Mouse (Mus musculus): Measurements from ENCODE around the gene Tardbp.

Tardbp gene

DNA sequence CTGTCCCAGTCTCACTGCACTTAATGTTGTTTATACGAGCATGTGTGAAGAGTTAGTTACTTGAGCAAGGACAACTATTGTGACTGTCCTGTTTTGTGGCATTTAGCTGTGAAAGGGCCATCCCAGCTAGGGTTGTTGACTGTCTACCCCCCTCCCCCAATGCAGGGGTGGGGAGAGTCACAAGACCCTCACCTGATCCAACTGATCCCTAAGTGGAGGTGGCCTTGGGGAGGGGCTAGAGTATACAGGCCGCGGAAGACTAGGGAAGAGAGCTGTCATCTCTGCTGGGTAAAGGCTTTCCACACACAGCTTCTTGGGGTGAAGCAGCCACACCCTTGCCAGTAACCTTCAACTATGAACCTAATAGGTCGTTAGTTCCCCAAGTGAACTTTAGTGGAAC is 26.5 kb downstream of the Tardbp start:
- no peak for DNase-seq (ENCODE audit: low read depth, low spot score)
- Histone ChIP-seq H3K27me3 (ENCODE audit: control insufficient read depth, insufficient read depth, low read length, poor library complexity, severe bottlenecking) (no peaks in the 10 kb centered on the region), H3K36me3 (ENCODE audit: control insufficient read depth, insufficient read depth, low read length, poor library complexity, severe bottlenecking) (no peaks in the 10 kb centered on the region)

DNA sequence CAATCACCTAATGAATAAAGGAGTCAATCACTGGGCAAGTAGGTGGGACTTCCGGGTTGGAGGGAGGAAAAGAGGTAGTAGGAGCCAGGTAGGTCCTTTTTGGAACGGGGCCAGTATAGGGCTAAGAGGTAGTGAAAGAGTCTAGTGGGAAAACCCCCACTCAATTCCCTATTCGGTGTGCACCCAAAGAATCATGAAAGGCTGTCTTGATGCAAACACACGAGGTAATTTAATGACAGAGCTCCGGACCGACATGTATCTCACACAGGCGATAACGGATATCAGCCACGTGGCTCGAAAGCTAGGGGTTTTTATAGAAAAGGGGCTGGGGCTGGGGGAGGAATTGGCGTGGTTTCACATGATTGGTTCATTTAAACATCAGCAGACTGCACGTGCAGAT is 28.0 kb downstream of the Tardbp start:
- DNase-seq (ENCODE audit: low read depth, low spot score), result no peak
- no peaks in the 10 kb centered on the region for H3K27me3 ChIP-seq (ENCODE audit: control insufficient read depth, insufficient read depth, low read length, poor library complexity, severe bottlenecking)

DNA sequence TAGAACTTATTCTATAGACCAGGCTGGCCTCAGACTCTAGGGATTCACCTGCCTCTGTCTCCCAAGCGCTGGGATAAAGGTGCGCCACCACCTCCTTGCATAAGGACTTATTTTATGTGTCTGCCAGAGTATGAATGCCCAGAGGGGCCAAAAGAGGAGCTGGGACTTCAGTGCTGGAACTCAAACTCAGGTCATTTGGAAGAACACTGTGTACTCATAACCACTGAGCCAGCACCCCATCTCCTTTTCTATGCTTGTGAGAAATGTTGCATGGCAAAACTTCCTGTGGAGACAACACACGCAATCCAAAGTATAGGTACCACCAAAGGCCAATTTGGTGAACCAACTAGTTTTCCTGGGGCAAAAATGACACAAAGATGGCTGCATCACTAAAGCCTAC is 30.1 kb downstream of the Tardbp start:
- DNase-seq (ENCODE audit: low read depth, low spot score), result no peak
- Histone ChIP-seq H3K36me3 (ENCODE audit: control insufficient read depth, insufficient read depth, low read length, poor library complexity, severe bottlenecking) (no peaks in the 10 kb centered on the region; the same call in 1 of the 2 replicates), H3K27me3 (ENCODE audit: control insufficient read depth, insufficient read depth, low read length, poor library complexity, severe bottlenecking) (no peaks in the 10 kb centered on the region)

More for the DNA sequence above, 28.0 kb downstream of the Tardbp start:
- no peaks in the 10 kb centered on the region for H3K36me3 ChIP-seq (ENCODE audit: control insufficient read depth, insufficient read depth, low read length, poor library complexity, severe bottlenecking)

DNA sequence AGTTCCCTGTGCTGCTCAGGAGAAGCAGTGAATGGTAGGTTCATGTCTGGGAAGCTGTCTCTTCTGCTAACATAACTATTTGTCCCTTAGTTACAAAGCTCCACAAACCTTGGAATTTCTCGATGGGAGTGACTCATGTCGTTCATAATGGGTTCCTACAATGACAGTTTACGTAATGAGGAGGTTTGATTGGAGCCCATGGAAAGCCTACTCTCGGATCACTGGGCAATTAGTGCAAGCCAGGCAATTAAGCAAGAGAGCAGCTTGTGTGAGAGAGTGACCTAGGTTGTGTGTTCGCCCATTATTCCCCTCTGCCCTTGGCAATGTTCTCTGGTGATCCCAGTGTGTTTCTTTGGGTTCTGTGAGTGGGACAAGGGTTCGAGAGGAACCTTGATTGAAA is 30.9 kb downstream of the Tardbp start:
- H3K36me3 ChIP-seq (ENCODE audit: control insufficient read depth, insufficient read depth, low read length, poor library complexity, severe bottlenecking), result no peaks in the 10 kb centered on the region; the same call in 1 of the 2 replicates
- DNase-seq (ENCODE audit: low read depth, low spot score), result no peak
- no peaks in the 10 kb centered on the region for H3K27me3 ChIP-seq (ENCODE audit: control insufficient read depth, insufficient read depth, low read length, poor library complexity, severe bottlenecking)

DNA sequence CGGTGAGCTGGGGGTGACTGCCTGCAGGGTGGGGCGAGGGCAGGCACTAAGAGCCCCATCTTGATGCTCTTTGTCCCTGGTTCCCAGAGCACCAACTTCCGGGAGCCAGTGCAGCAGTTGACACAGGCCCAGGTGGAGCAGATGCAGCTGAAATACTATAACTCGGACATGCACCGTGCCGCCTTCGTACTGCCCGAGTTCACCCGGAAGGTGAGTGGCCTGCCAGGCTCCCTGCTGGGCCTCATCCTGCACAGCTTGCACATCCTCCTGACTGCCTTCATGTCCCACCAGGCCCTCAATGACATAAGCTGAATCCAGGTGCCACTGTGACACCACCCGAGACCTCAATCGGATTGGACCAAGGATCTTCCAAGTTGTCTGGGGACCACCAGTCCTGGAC is 32.8 kb downstream of the Tardbp start:
- no peaks in the 10 kb centered on the region for H3K27me3 ChIP-seq (ENCODE audit: control insufficient read depth, insufficient read depth, low read length, poor library complexity, severe bottlenecking)
- no peaks in the 10 kb centered on the region; the same call in 1 of the 2 replicates for H3K36me3 ChIP-seq (ENCODE audit: control insufficient read depth, insufficient read depth, low read length, poor library complexity, severe bottlenecking)
- no peak for DNase-seq (ENCODE audit: low read depth, low spot score)

DNA sequence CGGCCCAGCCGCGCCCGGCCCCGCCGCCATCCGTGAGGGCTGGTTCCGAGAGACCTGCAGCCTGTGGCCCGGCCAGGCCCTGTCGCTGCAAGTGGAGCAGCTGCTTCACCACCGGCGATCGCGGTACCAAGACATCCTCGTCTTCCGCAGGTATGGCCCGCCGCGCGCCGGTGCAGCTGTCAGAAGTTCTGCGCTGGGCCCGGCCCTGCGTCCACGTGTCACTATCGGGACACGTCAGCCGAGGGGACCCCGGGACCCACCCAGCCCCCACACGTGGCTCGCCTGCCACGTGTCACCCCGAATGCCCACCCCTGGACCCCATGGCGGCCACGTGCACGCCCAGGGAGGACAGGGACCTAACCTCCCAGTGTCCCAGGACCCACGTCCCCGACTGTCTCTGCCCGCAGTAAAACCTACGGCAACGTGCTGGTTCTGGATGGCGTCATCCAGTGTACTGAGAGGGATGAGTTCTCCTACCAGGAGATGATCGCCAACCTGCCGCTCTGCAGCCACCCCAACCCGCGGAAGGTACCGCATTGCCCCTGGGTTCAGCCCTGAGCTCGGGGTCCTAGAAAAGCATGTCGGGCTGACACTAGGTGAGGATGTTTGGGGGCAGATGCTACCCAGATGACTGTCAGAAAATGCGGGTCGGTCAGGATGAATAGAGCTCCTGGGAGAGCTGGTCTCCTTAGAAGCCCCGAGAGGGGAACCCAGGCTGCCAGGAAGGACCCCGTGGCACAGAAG is 35.0 kb downstream of the Tardbp start:
- Histone ChIP-seq H3K27me3 (ENCODE audit: control insufficient read depth, insufficient read depth, low read length, poor library complexity, severe bottlenecking) (no peaks in the 10 kb centered on the region), H3K36me3 (ENCODE audit: control insufficient read depth, insufficient read depth, low read length, poor library complexity, severe bottlenecking) (no peaks in the 10 kb centered on the region; the same call in 1 of the 2 replicates)
- DNase-seq (ENCODE audit: low read depth, low spot score), result peak; percentile 37

DNA sequence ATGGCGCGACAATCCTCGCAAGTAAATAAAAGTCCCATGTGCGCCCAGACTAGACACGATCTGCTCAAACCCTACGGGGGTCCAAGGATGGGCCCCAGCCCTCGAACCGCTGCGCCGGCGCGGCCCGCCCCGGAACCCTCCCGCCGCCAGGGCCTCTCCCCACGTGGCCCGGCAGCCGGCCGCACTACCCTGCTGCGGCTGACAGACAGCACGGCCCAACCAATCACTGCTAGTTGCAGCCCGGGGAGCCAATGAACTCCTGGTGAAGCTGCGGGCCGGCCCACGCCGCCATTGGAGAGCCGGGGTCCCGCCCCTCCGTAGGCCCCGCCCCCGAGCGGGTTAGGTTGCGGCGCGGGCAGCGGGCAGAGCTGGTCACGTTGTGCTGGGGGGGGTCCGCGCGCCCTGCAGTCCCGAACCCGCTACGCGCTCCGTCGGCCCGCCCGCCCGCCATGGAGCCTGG is 35.6 kb downstream of the Tardbp start, which contains the start of gene Srm:
Gene Srm, plus strand, starts transcription at position 333 of the 460 bp plus-strand sequence.
- Histone ChIP-seq H3K27me3 (ENCODE audit: control insufficient read depth, insufficient read depth, low read length, poor library complexity, severe bottlenecking) (no peaks in the 10 kb centered on the region), H3K36me3 (ENCODE audit: control insufficient read depth, insufficient read depth, low read length, poor library complexity, severe bottlenecking) (no peaks in the 10 kb centered on the region; the same call in 1 of the 2 replicates)
- DNase-seq (ENCODE audit: low read depth, low spot score), result peak; percentile 96

DNA sequence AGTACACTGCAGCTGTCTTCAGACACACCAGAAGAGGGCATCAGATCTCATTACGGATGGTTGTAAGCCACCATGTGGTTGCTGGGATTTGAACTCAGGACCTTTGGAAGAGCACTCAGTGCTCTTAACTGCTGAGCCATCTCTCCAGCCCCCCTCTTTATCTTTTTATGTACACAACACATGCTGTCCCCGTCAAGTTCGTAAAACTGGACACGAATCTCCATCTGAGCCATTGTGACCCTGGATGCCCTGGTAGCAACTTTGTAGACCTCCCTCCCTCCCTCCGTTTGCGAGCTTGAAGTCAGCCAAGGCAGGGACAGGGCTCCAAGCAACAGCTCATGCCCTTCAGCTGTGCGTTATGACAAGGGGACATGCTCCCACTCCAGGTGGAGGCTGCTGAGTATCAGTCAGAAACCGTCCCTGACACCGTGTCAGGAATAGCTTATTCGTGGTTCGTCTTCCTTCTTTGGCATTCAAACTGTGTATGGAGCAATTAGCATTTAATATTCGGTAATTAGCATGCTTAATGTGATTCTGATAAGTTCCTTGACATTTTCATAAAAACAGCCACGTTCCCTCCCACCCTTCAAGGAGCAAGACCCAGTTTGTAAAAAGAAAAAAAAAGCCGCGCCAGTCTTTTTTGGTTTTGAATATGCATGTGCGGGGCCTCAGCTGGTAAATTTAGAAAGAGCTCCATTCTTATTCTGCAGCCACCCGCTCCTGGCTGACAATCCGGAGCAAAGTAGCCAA is 36.2 kb downstream of the Tardbp start:
- Histone ChIP-seq H3K36me3 (ENCODE audit: control insufficient read depth, insufficient read depth, low read length, poor library complexity, severe bottlenecking) (no peaks in the 10 kb centered on the region; the same call in 1 of the 2 replicates), H3K27me3 (ENCODE audit: control insufficient read depth, insufficient read depth, low read length, poor library complexity, severe bottlenecking) (no peaks in the 10 kb centered on the region)
- peak; percentile 21 for DNase-seq (ENCODE audit: low read depth, low spot score)

DNA sequence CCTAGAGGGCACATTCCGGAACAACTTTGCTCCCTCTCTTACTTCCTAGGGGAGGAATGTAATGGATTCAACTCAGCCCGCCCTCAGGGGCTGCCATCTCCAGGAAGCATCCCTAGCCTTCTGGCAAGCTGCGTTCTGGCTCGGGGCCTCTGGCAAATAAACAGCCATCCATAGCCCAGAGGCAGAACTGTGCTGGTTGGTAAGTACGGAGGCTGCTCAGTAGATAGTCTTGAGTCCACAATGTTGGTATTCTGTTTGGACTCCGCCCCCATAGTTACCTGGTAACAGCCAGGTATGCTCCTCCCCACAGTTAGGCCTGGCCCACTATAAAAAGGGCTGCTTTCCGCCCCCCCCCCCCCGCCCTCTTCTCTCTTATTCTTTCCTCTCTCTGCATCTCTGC is 37.3 kb downstream of the Tardbp start:
- no peaks in the 10 kb centered on the region; the same call in 1 of the 2 replicates for H3K36me3 ChIP-seq (ENCODE audit: control insufficient read depth, insufficient read depth, low read length, poor library complexity, severe bottlenecking)
- no peaks in the 10 kb centered on the region for H3K27me3 ChIP-seq (ENCODE audit: control insufficient read depth, insufficient read depth, low read length, poor library complexity, severe bottlenecking)
- no peak for DNase-seq (ENCODE audit: low read depth, low spot score)

DNA sequence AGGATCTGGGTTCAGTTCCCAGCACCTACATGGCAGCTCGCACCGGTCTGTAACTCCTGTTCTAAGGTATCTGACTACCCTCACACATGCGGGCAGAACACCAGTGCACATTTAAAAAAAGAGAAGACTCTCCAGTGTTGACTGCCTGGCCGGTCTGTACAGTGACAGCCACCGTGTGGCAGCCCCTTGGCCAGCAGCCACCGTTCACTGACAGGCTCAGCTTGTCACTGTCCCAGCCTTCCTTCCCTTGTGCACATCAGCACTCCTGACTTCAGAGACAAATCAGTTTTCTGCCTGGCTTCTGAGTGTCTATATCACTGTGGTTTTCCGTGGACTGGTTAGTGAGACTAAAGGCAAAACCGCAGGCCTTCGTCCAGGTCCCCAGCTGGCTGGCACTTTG is 38.0 kb downstream of the Tardbp start:
- Histone ChIP-seq H3K36me3 (ENCODE audit: control insufficient read depth, insufficient read depth, low read length, poor library complexity, severe bottlenecking) (no peaks in the 10 kb centered on the region; the same call in 1 of the 2 replicates), H3K27me3 (ENCODE audit: control insufficient read depth, insufficient read depth, low read length, poor library complexity, severe bottlenecking) (no peaks in the 10 kb centered on the region)
- DNase-seq (ENCODE audit: low read depth, low spot score), result no peak

DNA sequence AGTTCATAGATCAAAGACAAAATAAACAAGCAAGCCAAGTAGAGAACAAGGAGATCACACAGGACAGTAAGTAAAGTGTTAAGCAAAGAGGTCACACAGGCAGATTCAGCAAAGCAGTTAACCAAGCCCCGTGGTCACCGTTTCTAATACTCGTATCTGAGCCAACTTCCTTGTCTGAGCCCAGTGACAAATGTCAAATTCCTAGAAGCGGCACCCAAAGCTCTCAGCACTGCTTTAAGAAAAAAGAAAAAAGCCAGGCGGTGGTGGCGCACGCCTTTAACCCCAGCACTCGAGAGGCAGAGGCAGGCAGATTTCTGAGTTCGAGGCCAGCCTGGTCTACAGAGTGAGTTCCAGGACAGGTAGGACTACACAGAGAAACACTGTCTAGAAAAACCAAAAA is 40.2 kb downstream of the Tardbp start:
- H3K27me3 ChIP-seq (ENCODE audit: control insufficient read depth, insufficient read depth, low read length, poor library complexity, severe bottlenecking), result no peaks in the 10 kb centered on the region
- DNase-seq (ENCODE audit: low read depth, low spot score), result no peak
- no peaks in the 10 kb centered on the region for H3K36me3 ChIP-seq (ENCODE audit: control insufficient read depth, insufficient read depth, low read length, poor library complexity, severe bottlenecking)

DNA sequence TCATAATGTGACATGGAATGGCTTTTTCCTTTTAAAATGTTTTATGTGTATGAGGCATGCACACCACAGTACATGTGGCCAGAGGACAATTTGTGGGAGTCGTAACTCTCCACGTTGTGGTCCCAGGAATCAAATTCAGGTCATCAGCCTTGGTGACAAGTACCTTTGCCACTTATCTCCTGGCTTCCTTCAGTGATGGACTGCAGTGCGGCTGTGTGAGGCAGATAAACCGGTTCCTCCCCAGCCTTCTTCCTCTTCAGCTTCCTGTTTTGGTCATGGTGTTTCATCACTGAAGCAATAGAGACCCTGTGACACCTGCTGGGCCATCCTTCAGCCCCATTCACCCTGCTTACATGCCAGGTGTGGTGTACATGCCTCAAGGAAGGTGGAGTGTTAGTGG is 43.6 kb downstream of the Tardbp start:
- peak; percentile 44 for DNase-seq (ENCODE audit: low read depth, low spot score)
- Histone ChIP-seq H3K36me3 (ENCODE audit: control insufficient read depth, insufficient read depth, low read length, poor library complexity, severe bottlenecking) (peaks cover 2% of the 10 kb centered on the region; the same call in 1 of the 2 replicates), H3K27me3 (ENCODE audit: control insufficient read depth, insufficient read depth, low read length, poor library complexity, severe bottlenecking) (no peaks in the 10 kb centered on the region)

DNA sequence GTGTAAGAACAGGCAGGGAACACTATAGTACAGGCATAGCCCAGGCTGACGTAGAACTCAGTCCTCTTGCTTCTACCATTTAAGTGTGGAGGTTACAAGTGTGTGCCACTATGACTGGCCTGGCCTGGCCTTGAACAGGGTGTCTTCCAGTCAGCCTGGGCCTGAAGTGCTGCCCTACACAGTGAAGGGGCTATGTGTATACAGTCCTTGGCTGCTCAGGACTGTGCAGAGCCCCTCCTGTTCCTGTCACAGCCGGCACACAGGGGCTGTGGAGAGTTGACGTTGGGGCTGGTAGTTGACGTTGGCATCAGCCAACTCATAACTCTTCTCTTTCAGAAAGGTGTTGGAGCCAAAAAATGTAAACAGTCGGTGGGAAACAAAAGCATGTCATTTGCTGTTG is 45.4 kb downstream of the Tardbp start:
- Histone ChIP-seq H3K36me3 (ENCODE audit: control insufficient read depth, insufficient read depth, low read length, poor library complexity, severe bottlenecking) (peaks cover 2% of the 10 kb centered on the region; the same call in 1 of the 2 replicates), H3K27me3 (ENCODE audit: control insufficient read depth, insufficient read depth, low read length, poor library complexity, severe bottlenecking) (no peaks in the 10 kb centered on the region)
- no peak for DNase-seq (ENCODE audit: low read depth, low spot score)

DNA sequence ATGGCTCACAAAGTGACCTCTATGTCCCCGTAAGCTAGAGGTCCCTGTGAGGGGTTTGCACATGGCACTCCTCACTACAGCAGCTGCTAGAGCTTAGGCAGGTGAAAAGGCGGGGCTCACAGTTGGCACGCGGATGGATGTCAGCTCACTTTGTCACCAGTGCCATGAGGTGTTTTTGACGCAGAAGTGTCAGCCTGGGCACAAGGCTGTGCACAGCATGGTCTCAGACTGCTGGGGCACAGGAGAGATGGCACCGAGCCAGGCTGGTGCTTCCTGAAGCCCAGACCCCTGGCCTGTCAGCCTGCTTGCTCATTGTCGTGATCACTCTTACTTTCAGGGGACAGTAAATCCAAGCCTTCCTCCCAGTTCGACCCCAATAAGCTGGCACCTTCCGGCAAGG is 46.1 kb downstream of the Tardbp start:
- DNase-seq (ENCODE audit: low read depth, low spot score), result no peak
- H3K27me3 ChIP-seq (ENCODE audit: control insufficient read depth, insufficient read depth, low read length, poor library complexity, severe bottlenecking), result no peaks in the 10 kb centered on the region
- H3K36me3 ChIP-seq (ENCODE audit: control insufficient read depth, insufficient read depth, low read length, poor library complexity, severe bottlenecking), result peaks cover 4% of the 10 kb centered on the region

DNA sequence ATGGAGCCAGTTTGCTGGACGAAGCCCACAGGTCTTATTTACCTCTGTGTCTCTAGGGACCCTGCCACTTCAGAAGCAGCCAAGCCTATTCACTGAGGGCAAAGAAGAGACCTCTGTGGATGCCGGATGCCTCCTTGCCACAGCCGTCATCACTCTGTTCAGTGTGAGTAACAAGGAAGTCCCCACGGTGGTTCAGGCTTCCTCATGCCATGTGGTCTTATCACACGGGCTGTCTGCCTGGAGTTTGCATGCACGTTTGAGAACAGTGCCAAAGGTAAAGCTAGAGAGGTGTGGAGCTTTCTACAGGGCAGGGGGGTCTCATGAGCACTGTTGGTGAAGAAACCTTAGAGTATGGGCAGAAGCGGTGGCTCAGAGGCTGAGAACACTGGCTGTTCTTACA is 53.6 kb downstream of the Tardbp start:
- no peaks in the 10 kb centered on the region for H3K27me3 ChIP-seq (ENCODE audit: control insufficient read depth, insufficient read depth, low read length, poor library complexity, severe bottlenecking)
- peaks cover 20% of the 10 kb centered on the region for H3K36me3 ChIP-seq (ENCODE audit: control insufficient read depth, insufficient read depth, low read length, poor library complexity, severe bottlenecking)
- DNase-seq (ENCODE audit: low read depth, low spot score), result no peak

All from splenic B cell, adult 2 months (primary cell).